Mouse (Mus musculus): ENCODE measurements at regions not wholly inside any gene's neighbourhood (a gene's known extent, or its start where the extent isn't known, plus 50 kb on each side); places are given as distances from the start of the nearest gene placed in this dataset.

DNA sequence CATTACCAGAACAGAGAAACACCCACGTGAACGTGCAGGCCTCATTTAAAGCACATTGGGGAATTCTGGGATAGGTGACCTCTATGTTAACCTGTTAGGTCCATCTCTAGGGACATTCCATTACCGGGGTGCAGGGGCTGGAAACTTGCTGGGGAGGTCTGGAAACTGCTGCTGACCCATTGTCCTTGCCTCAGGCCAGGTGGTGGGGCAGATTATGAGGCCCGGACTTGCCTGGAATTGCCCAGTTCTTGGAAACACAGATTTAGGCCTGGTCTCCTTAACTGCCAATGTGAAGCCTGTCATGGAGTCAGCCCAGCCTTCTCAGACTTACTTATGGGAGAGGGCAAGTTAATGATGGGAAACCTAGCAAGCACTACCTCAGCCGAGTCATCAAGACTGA is 175.3 kb upstream of the Klf7 start:
- DNase-seq (ENCODE audit: low spot score in 2 of 2), result no peak

DNA sequence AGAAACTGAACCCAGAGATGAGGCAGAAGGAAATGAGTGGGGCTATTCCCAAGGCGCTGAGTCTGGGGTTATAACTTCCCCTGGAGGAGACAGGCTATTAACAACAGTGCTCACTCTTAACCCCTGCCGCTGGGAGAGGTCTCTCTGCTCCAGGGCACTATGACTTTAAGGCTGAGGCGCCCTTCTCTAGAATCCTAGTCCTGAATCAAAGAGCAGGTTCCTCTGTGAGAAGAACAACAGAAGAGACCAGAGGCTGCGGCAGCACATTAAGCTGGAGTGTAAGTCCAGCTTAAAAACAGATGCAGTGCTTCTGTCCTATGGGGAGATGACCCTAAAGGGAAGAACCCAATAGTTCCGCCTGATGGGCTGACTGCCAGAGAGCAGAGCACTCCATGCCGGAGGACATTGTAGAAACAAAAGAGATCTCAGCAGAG is 173.4 kb upstream of the Klf7 start:
- DNase-seq (ENCODE audit: low spot score in 2 of 2), result no peak

DNA sequence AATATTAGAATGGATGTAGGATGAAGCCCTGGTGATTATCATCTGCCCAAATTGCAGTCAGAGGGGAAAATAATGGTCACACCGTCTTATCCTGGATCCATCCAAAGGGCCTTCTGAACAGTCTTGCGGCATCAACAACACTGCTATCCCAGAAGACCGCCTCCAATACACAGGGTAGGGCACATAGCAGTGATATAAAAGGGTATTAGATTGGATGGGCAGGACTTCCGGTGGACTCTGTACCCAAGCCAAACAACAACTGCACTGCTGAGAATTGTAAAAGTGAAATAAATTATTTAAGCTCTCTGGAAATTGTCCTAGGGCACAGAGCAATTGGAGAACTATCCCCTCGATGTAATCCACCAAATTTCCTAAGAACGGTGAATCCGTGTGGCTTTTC is 173.0 kb upstream of the Klf7 start:
- DNase-seq (ENCODE audit: low spot score in 2 of 2), result no peak

DNA sequence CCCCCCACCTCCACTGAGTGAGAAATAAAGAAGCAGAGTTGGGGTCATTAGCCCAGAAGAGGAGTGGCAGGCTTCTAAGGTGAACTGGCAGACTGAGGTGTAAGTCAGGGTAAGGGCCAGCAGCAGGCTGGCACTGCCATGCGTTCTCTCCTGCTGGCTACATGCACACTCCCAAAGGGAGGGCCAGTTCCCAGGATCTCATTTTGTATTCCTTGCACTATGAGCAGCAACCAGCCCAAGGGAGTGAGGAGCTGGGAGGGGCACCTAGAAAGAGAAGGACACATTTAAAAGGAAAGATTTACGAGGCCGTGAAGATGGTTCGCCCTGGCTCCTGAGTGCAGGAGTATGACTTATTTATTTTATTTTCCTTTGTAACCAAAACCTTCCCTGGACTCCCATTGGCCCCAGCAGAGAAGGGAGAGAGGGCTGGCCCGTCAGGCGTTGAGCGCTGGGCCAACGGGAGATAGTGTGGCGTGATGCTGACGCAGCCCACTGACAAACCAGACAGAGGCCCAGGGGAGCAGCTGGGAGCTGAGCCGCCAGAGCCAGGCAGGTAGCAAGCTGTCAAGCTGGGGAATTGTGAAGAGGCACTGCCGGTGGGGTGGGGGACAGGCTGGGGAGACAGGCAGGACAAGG is 166.8 kb upstream of the Klf7 start:
- DNase-seq (ENCODE audit: low spot score in 2 of 2), result peak in 1 of 2 experiments; percentile 57

DNA sequence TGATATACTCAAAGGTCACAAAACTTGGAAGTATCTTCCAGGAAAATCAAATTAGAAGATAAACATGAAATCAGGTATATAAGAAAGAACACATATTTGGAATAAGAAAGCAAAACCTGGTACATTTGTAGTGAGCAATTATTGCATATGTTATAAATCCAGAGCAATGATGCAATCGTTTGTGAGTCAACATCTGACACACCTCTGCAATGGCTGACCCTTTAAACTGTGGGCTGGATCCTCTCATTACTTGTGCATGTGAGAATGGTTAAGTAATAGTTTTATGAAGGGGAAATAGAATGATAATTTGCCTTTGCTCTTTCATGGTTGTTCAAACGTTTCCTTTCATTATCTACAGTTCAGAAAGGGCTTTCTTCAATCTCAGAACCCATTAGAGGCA is 165.0 kb upstream of the Klf7 start:
- no peak for DNase-seq (ENCODE audit: low spot score in 2 of 2)

DNA sequence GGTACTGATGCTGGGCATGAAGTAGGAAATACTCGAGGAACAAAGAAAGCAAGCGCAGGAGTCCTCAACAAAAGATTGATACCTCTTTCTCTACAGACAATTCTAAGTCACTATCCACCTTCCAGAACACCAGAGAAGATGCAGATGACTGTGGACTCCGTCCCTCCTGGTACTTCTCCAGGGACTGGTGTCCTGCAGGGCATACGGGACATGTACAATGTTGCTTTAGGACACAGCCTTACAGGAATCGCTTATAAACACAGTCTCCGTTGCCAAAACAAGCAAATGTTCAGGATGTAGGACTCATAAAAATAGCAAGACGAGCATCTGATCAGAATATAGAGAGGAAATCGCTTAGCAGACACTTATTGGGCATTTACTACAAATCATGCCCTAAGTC is 162.6 kb upstream of the Klf7 start:
- DNase-seq (ENCODE audit: low spot score in 2 of 2), result no peak

DNA sequence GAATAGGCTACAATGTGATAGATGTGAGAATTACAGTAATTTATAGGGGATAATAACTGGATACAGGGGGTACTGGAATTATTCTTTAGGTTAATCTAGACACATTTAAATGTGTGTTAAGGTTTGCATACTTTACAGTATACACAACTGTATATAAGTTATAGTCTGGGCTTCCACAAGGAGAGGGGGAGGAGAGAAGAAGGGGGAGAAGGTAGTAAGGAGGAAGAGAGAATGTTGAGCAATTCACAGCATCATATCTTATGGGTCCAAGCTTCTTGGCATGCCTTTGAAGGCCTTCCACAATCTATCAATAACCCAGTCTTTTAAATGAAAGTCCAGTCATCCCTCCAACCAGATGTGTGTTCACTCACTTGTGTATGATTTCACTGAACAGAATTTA is 153.8 kb upstream of the Klf7 start:
- DNase-seq (ENCODE audit: low spot score in 2 of 2), result no peak

DNA sequence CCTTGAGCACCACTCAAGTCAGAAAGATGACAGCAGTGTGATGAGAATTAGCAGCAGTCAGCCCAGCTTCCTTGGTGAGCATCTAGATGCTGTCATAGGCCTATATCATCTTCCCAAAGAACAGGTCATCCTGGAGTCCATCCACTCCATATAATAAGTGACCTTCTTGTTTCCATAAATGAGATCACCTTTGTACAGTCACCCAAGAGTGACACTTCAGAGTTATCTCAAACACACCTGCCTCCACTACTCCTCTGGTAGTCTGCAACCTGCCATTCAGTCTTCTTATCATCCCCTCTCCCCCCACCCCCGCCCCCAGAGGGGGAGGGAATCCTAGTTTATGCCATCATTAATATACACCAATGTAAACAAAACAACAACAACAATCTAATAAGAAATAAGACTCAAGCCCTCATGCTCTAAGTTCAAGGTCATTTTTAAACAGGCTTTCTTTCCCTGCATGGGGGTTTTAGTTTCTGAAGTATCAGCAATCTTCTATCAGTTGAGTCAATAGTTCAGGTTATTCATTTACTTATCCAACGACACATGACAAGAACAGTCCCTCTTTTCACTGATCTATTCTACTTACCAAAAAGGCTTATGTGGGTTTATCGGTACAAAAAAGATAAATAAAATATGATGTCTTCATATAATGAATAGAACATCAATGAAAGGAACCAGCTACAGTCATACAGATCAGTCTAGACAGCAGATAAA is 153.2 kb upstream of the Klf7 start:
- DNase-seq (ENCODE audit: low spot score in 2 of 2), result no peak

DNA sequence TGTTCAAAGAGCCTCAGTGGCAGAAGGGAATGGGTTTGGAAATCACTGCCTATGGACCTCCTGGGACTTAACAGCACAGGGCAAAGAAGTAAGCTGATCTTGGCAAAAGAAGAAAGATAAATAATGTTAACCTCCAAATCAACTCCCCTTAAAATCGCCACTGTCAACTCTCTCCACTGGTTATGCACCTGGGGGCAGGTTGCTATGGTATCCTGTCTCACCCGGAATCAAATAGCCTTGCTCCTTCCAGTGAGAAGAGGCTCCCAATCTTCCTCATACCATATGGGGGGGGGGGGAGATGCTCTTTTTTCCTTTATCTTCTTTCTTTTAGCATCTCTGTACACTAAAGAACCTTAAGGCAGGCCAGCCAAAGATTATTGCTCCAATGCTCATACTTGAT is 135.2 kb upstream of the Klf7 start:
- no peak for DNase-seq (ENCODE audit: low spot score in 2 of 2)

DNA sequence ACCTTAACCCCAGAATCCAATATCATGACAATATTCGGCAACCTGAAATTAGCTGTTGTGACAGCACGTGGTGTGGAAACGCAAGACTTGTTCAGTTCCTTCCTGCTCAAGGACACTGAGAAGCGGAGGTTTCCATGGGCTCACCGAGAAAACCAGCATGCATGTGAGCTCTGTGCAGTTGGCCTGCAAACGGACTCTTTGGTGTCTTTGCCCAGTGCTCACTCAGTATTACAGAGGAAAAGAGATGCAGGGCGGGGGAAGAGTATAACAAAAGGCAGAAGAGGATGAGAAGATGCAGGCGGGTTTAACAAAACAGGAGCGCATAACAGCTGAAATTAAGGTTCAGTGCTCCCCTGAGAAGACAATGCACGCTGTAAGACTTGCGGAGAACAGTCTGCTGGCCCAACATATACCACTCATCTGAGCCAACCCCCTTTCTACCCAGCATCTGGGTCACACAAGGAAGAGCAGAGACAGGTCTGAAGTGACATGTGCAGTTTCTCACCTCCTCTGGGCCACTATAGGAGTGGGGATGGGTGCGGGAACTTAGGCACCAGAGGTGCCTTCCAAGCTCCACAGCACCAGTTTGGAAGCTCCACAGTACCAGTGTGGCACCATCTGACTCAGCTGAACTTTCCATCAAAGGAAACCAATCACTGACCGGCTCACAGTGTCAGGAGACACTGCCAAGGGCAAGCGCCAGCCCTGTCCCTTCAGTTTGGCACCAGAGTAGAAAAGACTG is 133.6 kb upstream of the Klf7 start:
- DNase-seq (ENCODE audit: low spot score in 2 of 2), result peak in 1 of 2 experiments; percentile 11

DNA sequence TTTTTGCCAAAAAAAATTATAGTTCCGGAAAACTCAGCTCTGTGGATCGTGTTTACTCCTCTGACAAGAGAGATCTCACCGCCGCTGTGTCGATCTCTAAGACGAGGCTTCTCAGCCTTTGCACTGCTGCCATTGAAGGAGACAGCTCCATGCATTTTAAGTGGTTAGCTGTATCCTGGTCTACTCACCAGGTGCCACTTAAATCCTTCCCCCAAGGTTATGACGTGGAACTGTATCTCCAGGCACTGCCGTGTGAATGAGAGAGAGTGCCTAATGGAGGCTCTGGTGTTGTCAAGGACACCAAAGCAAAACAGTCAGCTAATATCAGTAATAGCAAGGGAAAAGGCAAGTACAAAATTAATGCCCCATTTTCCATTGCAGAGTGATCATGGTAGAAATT is 132.6 kb upstream of the Klf7 start:
- DNase-seq (ENCODE audit: low spot score in 2 of 2), result no peak

DNA sequence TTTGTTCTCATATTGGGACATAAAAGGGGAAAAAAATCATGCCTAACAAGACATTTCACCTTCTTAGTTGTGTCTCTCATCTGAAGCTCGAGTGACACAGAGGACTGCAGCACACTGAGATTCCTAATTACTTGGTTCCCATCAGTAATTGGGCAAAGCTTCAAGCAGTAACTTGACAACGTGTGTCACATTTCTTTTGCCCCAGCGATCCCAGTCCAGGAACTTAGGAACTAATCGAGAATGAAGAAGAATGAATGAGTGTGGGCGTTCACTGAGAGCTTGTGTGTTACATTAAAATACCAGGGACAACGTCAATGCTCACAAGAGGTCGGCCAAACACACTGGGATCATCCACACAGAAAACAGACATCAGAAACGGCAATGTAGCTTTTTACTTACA is 131.9 kb upstream of the Klf7 start:
- DNase-seq (ENCODE audit: low spot score in 2 of 2), result no peak

DNA sequence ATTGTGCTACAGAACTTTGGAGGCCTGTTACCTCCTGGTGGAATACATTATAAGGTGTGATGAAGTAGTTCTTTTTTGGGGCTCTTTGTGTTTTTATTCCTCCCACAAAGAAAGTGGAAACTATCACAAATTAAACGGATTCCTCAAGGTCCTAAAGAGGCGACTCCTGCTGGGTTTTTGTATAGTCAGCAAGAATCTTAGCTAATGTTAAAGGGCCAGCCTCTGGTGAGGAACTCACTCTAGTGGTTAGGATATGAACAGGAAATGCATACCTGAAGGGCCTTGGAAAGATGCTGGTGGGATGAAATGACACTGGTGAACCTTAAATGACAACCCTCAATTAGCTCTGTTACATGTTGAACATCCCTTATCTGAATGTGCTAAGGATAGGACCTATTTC is 120.3 kb upstream of the Klf7 start:
- DNase-seq (ENCODE audit: low spot score in 2 of 2), result no peak

DNA sequence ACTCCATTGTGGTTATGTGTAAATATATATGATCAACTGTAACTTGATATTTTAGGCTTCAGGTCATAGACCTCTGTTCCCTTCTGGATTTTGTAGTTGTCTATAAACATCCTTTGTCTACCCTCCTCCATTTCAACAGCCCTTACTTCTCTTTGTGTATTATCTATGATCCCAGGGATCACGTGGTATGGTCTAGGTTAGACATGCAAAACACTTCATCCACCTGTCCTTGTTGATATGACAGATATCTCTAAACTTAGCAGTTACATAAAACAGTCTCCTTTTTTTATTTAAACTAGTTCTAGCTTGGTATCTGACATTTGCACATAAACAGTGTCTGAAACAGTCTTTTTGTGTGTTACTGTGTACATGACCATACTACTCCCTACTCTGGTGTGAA is 107.6 kb upstream of the Klf7 start:
- DNase-seq (ENCODE audit: low spot score in 2 of 2), result no peak

DNA sequence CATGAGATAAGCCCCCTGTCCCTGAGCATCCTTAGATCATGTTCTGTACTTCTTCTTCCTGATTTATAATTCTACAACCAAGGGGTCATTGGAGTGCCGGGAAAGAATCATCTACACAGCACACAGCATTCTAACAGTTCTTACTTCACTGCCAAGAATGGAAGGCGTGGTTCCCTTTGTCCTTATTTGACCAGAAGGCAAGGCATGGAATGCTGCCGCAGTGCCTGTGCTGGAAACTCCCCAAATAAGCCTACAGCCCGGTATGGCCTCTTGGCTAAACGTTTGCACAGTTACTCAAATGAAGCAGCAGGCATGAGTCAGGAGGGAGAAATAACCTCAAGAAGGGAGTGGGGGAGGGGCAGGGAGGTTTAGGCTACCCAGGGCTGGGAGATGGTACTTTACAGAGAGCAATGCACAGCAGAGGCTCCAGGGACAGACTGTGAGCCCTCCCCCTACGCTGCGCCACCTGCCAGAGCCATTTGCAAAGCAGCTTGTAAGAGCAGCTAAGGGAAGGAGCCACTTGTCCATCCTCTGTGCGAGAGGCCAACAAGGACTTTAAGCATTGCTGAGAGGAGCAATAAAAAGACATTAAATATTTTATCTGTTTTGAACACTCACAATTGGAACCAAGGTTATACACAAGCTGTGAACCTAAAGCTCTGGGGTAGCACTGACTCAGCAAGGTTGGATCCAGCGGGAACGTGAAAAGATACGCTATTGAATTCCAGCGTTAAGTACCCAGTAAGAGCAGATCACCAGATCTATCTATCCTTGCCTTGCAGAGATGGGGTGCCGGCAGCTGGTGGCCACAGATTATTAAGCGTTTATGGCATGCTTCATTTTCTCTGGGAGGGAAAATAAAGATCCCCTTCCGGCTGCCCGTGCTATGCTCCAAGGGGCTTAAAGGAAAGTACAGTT is 104.2 kb upstream of the Klf7 start:
- peak in 1 of 2 experiments; percentile 69 for DNase-seq (ENCODE audit: low spot score in 2 of 2)

DNA sequence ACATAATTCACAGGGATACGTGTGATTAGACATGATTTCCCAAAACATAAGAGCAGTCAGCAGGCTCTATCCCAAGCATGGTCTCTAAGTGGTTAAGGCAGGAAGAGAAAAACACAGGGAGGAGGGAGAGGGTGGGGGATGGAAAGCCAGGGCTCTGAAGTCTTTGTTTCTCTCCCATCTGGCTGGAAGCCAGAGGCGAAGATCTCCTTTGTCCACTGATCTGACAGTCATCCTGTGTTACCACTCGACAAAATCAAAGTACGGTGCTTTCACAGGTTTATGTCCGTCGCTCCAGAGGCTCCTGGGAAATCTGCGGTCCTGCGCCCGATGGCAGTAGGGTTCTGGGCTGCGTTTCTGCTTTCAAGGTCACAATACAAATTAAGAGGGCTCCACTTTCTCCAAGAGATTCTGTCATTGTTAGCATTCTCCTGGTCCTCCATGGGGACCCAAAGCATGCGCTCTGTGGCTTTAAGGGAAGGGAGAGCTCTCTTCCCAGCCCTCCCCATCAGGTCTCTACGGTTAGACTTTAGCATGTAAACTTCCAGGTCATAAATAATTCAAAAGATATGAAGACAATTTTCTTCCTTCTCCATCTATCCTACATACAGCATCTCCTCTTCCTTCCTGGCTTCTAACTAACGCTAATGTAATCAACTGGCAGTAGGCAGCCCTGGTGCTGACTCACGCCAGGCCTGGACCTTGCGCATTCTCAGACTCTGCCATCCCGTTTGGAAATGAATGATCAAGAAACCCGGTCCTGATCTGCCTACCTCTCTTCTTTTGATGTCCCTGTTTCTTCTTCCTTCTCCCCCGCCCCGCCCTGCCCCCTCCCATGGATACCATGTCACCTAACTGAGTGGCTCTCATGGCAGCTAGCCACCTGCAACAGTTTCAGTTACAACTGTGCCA is 102.0 kb upstream of the Klf7 start:
- DNase-seq (ENCODE audit: low spot score in 2 of 2), result no peak

DNA sequence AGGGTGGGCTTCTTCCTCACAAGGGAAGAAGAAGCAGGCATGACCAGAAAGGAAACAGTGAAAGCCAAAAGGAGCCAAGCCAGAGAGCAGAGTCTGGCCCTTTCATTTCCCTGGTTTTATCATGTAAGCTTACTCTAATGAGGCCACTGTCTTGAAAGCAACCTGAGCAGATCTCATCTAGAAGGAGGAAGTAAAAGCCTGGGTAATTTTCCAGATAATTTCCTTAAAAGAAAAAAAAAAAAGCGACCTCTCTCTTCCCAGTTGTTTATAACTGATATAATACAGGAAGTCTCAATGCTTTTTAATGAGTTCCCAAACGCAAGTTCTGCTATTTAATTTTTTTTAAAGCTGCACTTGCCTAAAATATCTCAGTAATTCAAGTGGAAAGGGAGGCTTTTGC is 100.4 kb upstream of the Klf7 start:
- DNase-seq (ENCODE audit: low spot score in 2 of 2), result no peak

DNA sequence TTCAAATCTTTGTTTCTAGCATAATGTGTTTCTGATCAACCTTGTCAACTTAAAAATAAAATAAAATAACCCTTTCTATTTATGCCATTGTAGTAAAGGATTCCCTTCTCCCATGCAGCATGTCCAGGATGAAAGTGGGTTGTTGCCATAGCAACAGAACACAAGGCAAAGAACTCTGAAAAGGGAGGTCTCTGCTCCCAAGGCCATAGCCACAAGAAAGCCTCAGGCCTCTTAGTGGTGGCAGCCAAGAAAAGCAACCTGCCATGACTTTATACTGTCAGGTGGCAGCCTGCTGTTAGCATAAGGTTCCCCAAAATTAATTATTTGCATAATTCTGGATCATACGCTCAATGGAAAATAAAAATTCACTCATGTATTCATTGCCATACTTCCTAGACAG is 98.4 kb upstream of the Klf7 start:
- no peak for DNase-seq (ENCODE audit: low spot score in 2 of 2)

DNA sequence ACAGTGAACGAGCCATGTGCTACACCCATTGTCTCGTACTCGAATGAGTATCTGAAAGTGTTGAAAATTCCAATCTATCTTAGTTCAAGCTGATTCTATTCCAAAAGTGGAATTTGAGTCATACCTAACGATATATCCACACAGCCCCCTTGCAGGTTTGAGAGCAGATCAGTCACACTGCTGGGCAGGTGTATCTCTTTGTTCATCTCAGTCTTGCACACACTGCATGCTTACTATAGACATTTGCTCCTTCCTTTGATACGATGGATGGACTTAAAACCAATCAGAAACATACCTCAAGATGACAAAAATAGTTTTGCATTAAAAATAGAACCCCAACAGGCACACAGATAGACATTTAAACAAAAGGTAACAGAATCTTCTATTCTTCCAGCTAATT is 98.0 kb upstream of the Klf7 start:
- DNase-seq (ENCODE audit: low spot score in 2 of 2), result no peak

DNA sequence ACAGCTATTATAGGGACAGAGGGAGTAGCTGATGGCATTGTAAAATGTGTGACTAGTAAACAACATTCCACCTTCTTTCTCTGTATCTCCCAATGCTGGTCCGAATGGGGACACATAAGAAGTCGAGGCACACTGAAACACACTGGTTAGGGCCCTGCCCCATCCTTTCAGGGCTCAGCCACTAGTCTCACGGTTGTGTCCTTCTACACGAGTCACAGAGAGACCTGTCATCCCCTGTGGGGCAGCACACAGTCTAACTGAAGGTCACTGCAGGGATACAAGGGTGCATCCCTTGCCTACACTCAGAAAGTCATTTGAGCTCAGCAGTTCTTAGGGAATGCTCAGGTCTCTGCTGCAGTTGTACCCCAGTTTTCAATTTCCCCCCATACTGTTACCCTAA is 93.6 kb upstream of the Klf7 start:
- no peak for DNase-seq (ENCODE audit: low spot score in 2 of 2)

DNA sequence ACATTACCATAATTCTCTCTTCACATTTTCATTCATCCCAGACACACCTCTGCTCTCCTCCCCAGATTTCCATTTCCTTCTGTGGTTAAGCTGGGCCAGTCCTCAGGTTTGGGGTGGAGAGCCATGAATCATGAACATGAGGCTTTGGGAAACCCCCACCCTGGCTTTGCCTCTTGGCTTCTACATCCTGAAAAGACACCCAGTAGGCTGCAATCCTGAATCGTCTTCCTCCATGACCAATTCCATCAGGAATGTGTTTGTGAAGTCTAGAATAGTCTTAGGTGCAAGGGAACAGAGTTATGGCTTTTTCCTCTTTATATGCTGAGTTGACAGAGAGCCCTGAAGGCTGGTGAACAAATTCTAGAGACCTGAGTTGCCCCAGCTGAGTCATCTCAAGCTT is 87.0 kb upstream of the Klf7 start:
- no peak for DNase-seq (ENCODE audit: low spot score in 2 of 2)
